Mouse (Mus musculus) ES-E14 (cell line): Measurements from ENCODE around the gene Tagln3. TPM values are rescaled to one million over a fixed set of nuclear protein-coding genes. Genes with fewer than 3 reads are reported as not detected.

Experiments used
- DNase-seq: peaks from one replicate; pipeline ENCODE4 v3.0.0-alpha.2; 2013; ENCODE audit warnings: low read depth, low spot score
- H3K27ac ChIP-seq: 2 replicates; pipeline ENCODE4 v1.5.1; 2012; ENCODE audit warnings: low read depth, mild to moderate bottlenecking, low read length, moderate library complexity, mixed read lengths; ENCODE audit not compliant: poor library complexity, insufficient read depth, severe bottlenecking
- H3K36me3 ChIP-seq: 2 replicates; pipeline ENCODE4 v1.6.1; 2012; ENCODE audit warnings: mild to moderate bottlenecking, low read length, moderate library complexity, mixed read lengths; ENCODE audit not compliant: control insufficient read depth, poor library complexity, insufficient read depth, severe bottlenecking
- H3K4me1 ChIP-seq, 2 experiments: fragments of 150-350 bp in 1 of 2; sonication (generic) in 1 of 2; 2 replicates each; pipeline ENCODE4 v1.6.1; 2012; ENCODE audit warnings: low read length in 2 of 2, mild to moderate bottlenecking in 1 of 2, mixed read lengths in 1 of 2; ENCODE audit not compliant: control insufficient read depth in 2 of 2, insufficient read depth in 2 of 2, poor library complexity in 1 of 2
- H3K4me3 ChIP-seq, 2 experiments: fragments of 150-350 bp in 1 of 2; sonication (generic) in 1 of 2; 2 replicates each; pipeline ENCODE4 v1.5.1; 2012; ENCODE audit warnings: low read length in 2 of 2, low read depth in 1 of 2, mild to moderate bottlenecking in 1 of 2, mixed read lengths in 1 of 2; ENCODE audit not compliant: insufficient read depth in 1 of 2, poor library complexity in 1 of 2, severe bottlenecking in 1 of 2
- H3K9ac ChIP-seq: 2 replicates; pipeline ENCODE4 v1.6.1; 2012; ENCODE audit warnings: low read depth, mild to moderate bottlenecking, low read length, mixed read lengths; ENCODE audit not compliant: poor library complexity, insufficient read depth, severe bottlenecking
- H3K9me3 ChIP-seq: fragments of 150-350 bp; sonication (generic); 2 replicates; pipeline ENCODE4 v1.6.1; 2012; ENCODE audit warnings: low read depth, mild to moderate bottlenecking, low read length; ENCODE audit not compliant: control insufficient read depth, insufficient read depth
- CHD2 ChIP-seq: IDR thresholded peaks from 2 replicates; pipeline ENCODE4 v1.6.1; 2014; ENCODE audit warnings: mild to moderate bottlenecking, low read depth, low read length, inconsistent platforms
- HCFC1 ChIP-seq: IDR thresholded peaks from 2 replicates; pipeline ENCODE4 v1.6.1; 2012; ENCODE audit warnings: low read length, inconsistent platforms, borderline replicate concordance; ENCODE audit not compliant: insufficient read depth
- MAFK ChIP-seq: IDR thresholded peaks from 2 replicates; pipeline ENCODE4 v1.6.1; 2014; ENCODE audit warnings: mild to moderate bottlenecking, low read depth, low read length, inconsistent platforms; ENCODE audit not compliant: insufficient read depth
- ZC3H11A ChIP-seq: IDR thresholded peaks from 2 replicates; pipeline ENCODE4 v1.6.1; 2012; ENCODE audit warnings: low read depth, mild to moderate bottlenecking, inconsistent platforms, low read length, borderline replicate concordance
- ZNF384 ChIP-seq: IDR thresholded peaks from 2 replicates; pipeline ENCODE4 v1.6.1; 2012; ENCODE audit warnings: low read depth, low read length, inconsistent platforms
- in situ Hi-C, 2 experiments: fragments of 600-800 bp; cut with MboI; formaldehyde crosslinking; loops; one replicate each; pipeline ENCODE4 v1.15.1; 2025; ENCODE audit warnings: low sequenced_read_pairs in 2 of 2, inconsistent platforms in 1 of 2; ENCODE audit not compliant: unreplicated experiment in 2 of 2
- total RNA-seq: library from RNA; depleted of rRNA; stranded (reverse); fragments of 300-350 nt; gene quantifications from 2 replicates; pipeline ENCODE4 v1.2.3, GENCODE M21; 2012

Gene Tagln3
- total RNA-seq, 1 experiment, result 5.1 TPM

DNA sequence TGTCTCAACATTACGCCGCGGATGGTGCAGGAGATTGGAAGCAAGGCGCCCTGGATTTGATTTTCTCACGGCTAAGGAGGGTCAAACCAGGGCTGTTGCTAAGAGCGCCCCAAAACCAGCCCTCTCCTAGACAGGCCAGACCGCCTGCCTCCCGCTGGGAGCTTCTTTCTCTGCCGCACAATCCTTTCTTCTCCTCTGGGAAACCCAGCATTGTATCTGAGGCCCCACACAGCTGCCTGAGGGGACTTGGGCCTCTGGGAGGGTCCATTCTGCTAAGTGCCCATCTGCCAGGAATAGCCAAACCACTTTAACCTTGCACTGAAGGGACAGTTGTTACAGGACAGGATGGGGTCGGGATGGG is 314 bp upstream of the Tagln3 start:
- peak overlapping the region; percentile 58; the same call in 1 of the 2 replicates for H3K9ac ChIP-seq
- H3K4me1 ChIP-seq, result peaks cover 10 to 12% of the 10 kb centered on the region in 2 experiments
- H3K36me3 ChIP-seq, result no peaks in the 10 kb centered on the region
- in situ Hi-C loops, result no loop called here
- 0 out of 2 replicates have a peak overlapping the region, but pooled peaks have one; percentile 13 for H3K27ac ChIP-seq
- DNase-seq, result no peak
- no peak for TF ChIP-seq ZC3H11A
- TF ChIP-seq HCFC1, result no peak
- no peak for TF ChIP-seq ZNF384
- no peak for TF ChIP-seq MAFK
- TF ChIP-seq CHD2, result no peak
- H3K9me3 ChIP-seq, result no peaks in the 10 kb centered on the region
- peak overlapping the region; percentile 59 to 74 for H3K4me3 ChIP-seq

DNA sequence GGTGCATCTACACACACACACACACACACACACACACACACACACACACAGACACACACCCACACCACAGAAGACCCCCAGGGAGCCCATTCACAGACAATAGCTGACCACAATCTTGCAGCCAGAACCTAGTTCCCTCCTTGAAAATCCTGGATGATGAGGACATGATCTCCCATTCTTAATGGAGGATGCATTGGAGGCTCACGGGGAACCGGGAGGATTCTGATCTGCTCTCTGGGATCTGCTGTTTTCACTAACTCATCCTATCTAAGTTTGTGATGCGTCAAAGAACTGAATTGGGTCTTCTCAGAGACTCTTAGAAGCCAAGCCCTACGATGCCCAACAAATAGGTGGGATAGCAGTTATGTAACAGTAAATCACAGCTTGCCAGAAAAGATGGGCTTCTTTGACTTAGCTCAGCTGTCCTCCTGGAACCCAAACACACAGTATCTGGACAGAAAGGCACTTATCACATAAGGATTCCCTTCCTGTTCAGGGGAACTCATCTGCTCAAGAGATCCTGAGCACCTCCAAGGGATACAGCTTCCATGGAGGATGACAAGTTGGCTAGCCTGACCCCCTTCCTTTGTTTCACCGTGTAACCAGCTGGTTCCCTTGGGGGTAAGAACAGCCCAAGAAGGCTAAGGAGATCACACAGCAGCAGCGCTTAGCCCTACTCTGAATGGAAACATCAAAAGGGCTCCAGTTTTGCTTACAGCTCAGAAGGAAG is 1.1 kb downstream of the Tagln3 start:
- no peak for DNase-seq
- Histone ChIP-seq H3K27ac (no peak overlapping the region), H3K9me3 (no peaks in the 10 kb centered on the region), H3K4me1 (peaks cover 10 to 12% of the 10 kb centered on the region in 2 experiments), H3K4me3 (peak overlapping the region; percentile 59 to 74), H3K36me3 (no peaks in the 10 kb centered on the region), H3K9ac (no peak overlapping the region)
- in situ Hi-C loops, result no loop called here
- no peak for TF ChIP-seq MAFK
- TF ChIP-seq ZNF384, result no peak
- no peak for TF ChIP-seq HCFC1
- no peak for TF ChIP-seq ZC3H11A
- TF ChIP-seq CHD2, result no peak

DNA sequence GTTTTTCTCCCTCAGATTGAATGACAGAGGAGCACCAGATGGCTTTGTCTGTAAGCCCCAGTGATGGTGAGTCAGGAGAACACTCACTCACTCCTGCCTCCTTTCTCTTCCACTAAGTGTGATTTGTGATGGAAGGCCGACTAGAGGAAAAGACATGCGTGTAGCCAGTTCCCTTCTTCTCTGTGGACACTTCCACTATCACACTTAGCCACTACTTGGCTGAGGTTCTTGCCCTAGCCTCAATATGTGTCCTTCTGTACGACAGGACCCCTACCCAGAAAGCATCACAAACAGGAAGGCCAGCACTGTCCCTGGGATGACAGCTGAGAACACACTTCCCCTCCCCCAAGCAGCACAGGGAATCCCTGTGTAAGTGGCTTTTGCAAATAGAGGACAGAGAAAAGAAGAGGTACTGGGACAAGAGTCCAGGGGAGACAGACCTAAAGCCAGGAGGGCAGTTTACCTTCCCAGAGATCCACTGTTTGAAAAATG is 1.9 kb downstream of the Tagln3 start:
- Histone ChIP-seq H3K9me3 (no peaks in the 10 kb centered on the region), H3K4me3 (no peak overlapping the region), H3K27ac (no peak overlapping the region), H3K4me1 (peaks cover 10 to 12% of the 10 kb centered on the region in 2 experiments), H3K9ac (no peak overlapping the region), H3K36me3 (no peaks in the 10 kb centered on the region)
- DNase-seq, result no peak
- no peak for TF ChIP-seq MAFK
- no peak for TF ChIP-seq CHD2
- TF ChIP-seq ZNF384, result no peak
- no peak for TF ChIP-seq ZC3H11A
- no peak for TF ChIP-seq HCFC1
- in situ Hi-C loops, result no loop called here

DNA sequence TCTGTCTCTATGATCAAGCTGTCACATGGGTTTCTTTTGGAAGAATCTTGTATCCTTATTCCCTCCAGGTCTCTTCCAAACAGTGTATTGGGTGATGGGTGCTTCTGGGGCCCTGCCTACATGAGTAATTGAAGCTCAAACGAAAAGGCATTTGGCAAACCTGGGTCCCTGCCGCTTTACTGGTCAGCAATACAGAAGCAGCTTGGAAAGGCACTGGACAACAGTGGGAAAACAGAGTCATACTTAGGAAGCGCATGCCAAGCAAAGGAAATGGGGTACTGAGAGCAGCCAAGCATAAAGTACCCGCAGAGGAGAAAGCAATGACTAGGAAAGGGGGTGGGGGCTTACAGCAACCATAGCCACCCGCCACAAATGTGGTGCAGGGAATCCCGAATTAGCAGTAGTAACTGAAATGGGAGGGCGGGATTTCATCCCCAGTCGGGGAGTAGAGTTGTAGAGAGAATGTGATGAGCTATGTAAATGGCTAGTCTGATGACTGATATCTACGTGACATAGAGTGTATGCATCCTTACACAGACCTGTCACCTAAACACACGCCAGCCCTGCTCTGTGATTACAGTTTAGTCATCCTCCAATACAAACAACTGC is 4.3 kb downstream of the Tagln3 start:
- no peak for DNase-seq
- Histone ChIP-seq H3K9me3 (no peaks in the 10 kb centered on the region), H3K27ac (no peak overlapping the region), H3K4me3 (no peak overlapping the region), H3K4me1 (peaks cover 2 to 7% of the 10 kb centered on the region in 2 experiments), H3K36me3 (no peaks in the 10 kb centered on the region), H3K9ac (no peak overlapping the region)
- in situ Hi-C loops, result no loop called here
- TF ChIP-seq HCFC1, result no peak
- no peak for TF ChIP-seq ZNF384
